Mouse (Mus musculus) small intestine, adult 2 months (tissue): ENCODE data around the gene Rex1bd. TPM values are rescaled to one million over a fixed set of nuclear protein-coding genes. Genes with fewer than 3 reads are reported as not detected.

ENCODE experiments used
- H3K27ac ChIP-seq: fragments of 200-500 bp; 2 replicates; pipeline ENCODE4 v1.5.1; 2012; ENCODE audit warnings: low read depth, low read length, control low read depth, inconsistent platforms; ENCODE audit not compliant: insufficient read depth
- H3K27me3 ChIP-seq: fragments of 200-500 bp; 2 replicates; pipeline ENCODE4 v1.6.1; 2012; ENCODE audit warnings: mild to moderate bottlenecking, moderate library complexity, low read length, inconsistent platforms; ENCODE audit not compliant: control insufficient read depth, insufficient read depth
- H3K36me3 ChIP-seq: fragments of 200-500 bp; 2 replicates; pipeline ENCODE4 v1.6.1; 2012; ENCODE audit warnings: mild to moderate bottlenecking, low read length, control low read depth, inconsistent platforms; ENCODE audit not compliant: control insufficient read depth, insufficient read depth
- H3K4me1 ChIP-seq: fragments of 200-500 bp; 2 replicates; pipeline ENCODE4 v1.6.1; 2012; ENCODE audit warnings: low read length, inconsistent platforms, mixed read lengths; ENCODE audit not compliant: control insufficient read depth, insufficient read depth, insufficient read length
- H3K4me3 ChIP-seq: fragments of 200-500 bp; 2 replicates; pipeline ENCODE4 v1.5.1; 2012; ENCODE audit warnings: low read depth, mild to moderate bottlenecking, control low read depth, inconsistent platforms, low read length, moderate library complexity
- CTCF ChIP-seq: fragments of 200-500 bp; IDR thresholded peaks from 2 replicates; pipeline ENCODE4 v1.5.1; 2012; ENCODE audit warnings: low read depth, mild to moderate bottlenecking, control low read depth, inconsistent platforms, low read length, moderate library complexity, mixed read lengths; ENCODE audit not compliant: insufficient replicate concordance, insufficient read length; ENCODE audit errors: extremely low read depth
- POLR2A ChIP-seq: fragments of 200-500 bp; IDR thresholded peaks from 2 replicates; pipeline ENCODE4 v1.6.1; 2012; ENCODE audit warnings: low read depth, mild to moderate bottlenecking, control low read depth, inconsistent platforms, low read length, moderate library complexity
- WGBS: fragments of 180-500 bp; shearing (Covaris S2); methylation state at CpG from one replicate; pipeline ENCODE4 v1.1.7; 2018; 5-methylcytosine and 5-hydroxymethylcytosine counted together
- polyA plus RNA-seq: library from polyadenylated mRNA; depleted of rRNA; stranded (reverse); fragments of >200 nt; gene quantifications from 2 replicates; pipeline ENCODE4 v1.2.3, GENCODE M21; 2012

Rex1bd gene
- polyA plus RNA-seq, 1 experiment = 244 TPM

DNA sequence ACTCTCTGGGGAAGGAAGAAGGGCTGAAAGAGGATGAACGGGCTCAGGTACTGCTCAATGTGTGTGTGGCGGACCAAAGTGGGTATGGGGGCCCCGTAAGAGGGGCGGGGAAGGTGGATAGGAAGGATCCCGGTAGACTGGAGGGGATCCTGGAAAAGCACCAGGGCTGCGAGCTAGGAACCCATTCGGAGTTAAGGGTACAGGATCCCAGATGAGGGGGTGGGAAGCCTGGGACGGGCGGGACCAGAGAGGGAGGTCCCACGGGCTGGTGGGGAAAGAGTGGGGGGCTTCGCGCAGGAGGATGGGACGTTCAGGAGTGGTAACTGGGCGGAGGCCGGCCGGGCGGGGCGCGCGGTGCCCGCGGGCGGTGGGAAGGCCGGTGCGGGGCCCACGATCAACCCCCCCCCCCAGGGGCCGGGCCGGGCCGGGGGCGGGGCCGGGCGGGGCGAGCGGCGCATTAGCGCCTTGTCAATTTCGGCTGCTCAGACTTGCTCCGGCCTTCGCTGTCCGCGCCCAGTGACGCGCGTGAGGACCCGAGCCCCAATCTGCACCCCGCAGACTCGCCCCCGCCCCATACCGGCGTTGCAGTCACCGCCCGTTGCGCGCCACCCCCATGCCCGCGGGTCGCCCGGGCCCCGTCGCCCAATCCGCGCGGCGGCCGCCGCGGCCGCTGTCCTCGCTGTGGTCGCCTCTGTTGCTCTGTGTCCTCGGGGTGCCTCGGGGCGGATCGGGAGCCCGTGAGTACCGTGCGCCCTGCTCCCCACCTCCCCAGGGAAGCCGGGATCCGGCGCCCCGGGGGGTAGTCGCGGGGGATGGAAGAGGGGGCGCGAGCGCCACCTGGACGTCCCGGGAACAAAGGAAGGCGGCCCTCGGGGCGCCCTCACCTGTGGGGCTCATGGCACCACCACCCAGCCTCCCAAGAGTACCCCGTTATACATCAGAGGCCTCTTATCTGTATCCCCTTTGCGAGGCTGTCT lies 13.6 kb downstream of the Rex1bd start, which contains the start of gene Crlf1:
Crlf1 (plus strand) TSS at position 495 of the 977 bp plus-strand sequence.
- Histone ChIP-seq H3K4me1 (peaks cover 5% of the 10 kb centered on the region; the same call in 1 of the 2 replicates), H3K27me3 (peaks cover 87% of the 10 kb centered on the region), H3K4me3 (peak within 1 kb of the TSS; percentile 42), H3K36me3 (no peaks in the 10 kb centered on the region), H3K27ac (no peak within 1 kb of the TSS)
- 2% methylated on average over 84 of the region's 93 CpGs for WGBS
- no peak for TF ChIP-seq POLR2A
- TF ChIP-seq CTCF = no peak

- H3K36me3 ChIP-seq = no peaks in the 10 kb centered on the region
- 8% methylated on average over 20 of the region's 20 CpGs for WGBS
- peaks cover 95% of the 10 kb centered on the region for H3K27me3 ChIP-seq
- TF ChIP-seq POLR2A = no peak
- H3K4me3 ChIP-seq = no peak overlapping the region
- peaks cover 7% of the 10 kb centered on the region; the same call in 1 of the 2 replicates for H3K4me1 ChIP-seq
- H3K27ac ChIP-seq = no peak overlapping the region
Measured at GRCm38 (mm10) chr8:70490880-70491495, 15.6 kb downstream of the Rex1bd start.

GRCm38 (mm10) chr8:70490061-70490879 lies 16.3 kb downstream of the Rex1bd start:
- no peak for TF ChIP-seq POLR2A
- TF ChIP-seq CTCF = no peak
- no peak overlapping the region for H3K27ac ChIP-seq
- H3K27me3 ChIP-seq = peaks cover 90% of the 10 kb centered on the region
- no peak overlapping the region for H3K4me3 ChIP-seq
- peaks cover 7% of the 10 kb centered on the region; the same call in 1 of the 2 replicates for H3K4me1 ChIP-seq
- WGBS = 24% methylated on average over 10 of the region's 10 CpGs
- H3K36me3 ChIP-seq = no peaks in the 10 kb centered on the region

GRCm38 (mm10) chr8:70489576-70489975 lies 17.0 kb downstream of the Rex1bd start:
- 2% methylated on average over 39 of the region's 41 CpGs for WGBS
- Histone ChIP-seq H3K27ac (no peak overlapping the region), H3K4me1 (peaks cover 7% of the 10 kb centered on the region; the same call in 1 of the 2 replicates), H3K27me3 (peaks cover 88% of the 10 kb centered on the region), H3K4me3 (peak overlapping the region; percentile 14; the same call in 1 of the 2 replicates), H3K36me3 (no peaks in the 10 kb centered on the region)
- TF ChIP-seq POLR2A = no peak
- no peak for TF ChIP-seq CTCF

GRCm38 (mm10) chr8:70488931-70489470 lies 17.6 kb downstream of the Rex1bd start:
- Histone ChIP-seq H3K27me3 (peaks cover 82% of the 10 kb centered on the region), H3K4me3 (peak overlapping the region; percentile 14; the same call in 1 of the 2 replicates), H3K36me3 (no peaks in the 10 kb centered on the region), H3K4me1 (peaks cover 7% of the 10 kb centered on the region; the same call in 1 of the 2 replicates), H3K27ac (no peak overlapping the region)
- TF ChIP-seq CTCF (no peak), POLR2A (no peak)
- 6% methylated on average over 14 of the region's 14 CpGs for WGBS

- whole genome bisulfite sequencing = 6% methylated on average over 55 of the region's 55 CpGs
- Histone ChIP-seq H3K27ac (no peak overlapping the region), H3K27me3 (peaks cover 75% of the 10 kb centered on the region), H3K4me3 (peak overlapping the region; percentile 37), H3K36me3 (no peaks in the 10 kb centered on the region), H3K4me1 (peaks cover 7% of the 10 kb centered on the region; the same call in 1 of the 2 replicates)
- TF ChIP-seq CTCF (no peak), POLR2A (no peak)
Measured at GRCm38 (mm10) chr8:70487993-70488796, 18.4 kb downstream of the Rex1bd start.
